Mouse (Mus musculus): ENCODE data around the gene Rbfox1. TPM values are rescaled to one million over a fixed set of nuclear protein-coding genes. Genes with fewer than 3 reads are reported as not detected.

Rbfox1 gene
- polyA plus RNA-seq, 1 experiment = not detected

GRCm38 (mm10) chr16:5940016-5940415, 54.9 kb downstream of the Rbfox1 start:
- Histone ChIP-seq H3K27ac (ENCODE audit: control insufficient read depth, insufficient read depth, low read depth, low read length, poor library complexity) (no peak overlapping the region), H3K4me3 (replicated peaks; ENCODE audit: control insufficient read depth, low read depth, low read length) (no peak overlapping the region), H3K4me1 (ENCODE audit: control insufficient read depth, insufficient read depth, low read length) (no peaks in the 10 kb centered on the region)
- WGBS = 45% methylated on average over 4 of the region's 4 CpGs
- TF ChIP-seq CTCF (IDR thresholded peaks at IDR 0.05; ENCODE audit: control insufficient read depth, insufficient read depth, low read length) (no peak), POLR2A (IDR thresholded peaks at IDR 0.05; ENCODE audit: borderline replicate concordance, control insufficient read depth, low read depth, low read length) (no peak)

DNA sequence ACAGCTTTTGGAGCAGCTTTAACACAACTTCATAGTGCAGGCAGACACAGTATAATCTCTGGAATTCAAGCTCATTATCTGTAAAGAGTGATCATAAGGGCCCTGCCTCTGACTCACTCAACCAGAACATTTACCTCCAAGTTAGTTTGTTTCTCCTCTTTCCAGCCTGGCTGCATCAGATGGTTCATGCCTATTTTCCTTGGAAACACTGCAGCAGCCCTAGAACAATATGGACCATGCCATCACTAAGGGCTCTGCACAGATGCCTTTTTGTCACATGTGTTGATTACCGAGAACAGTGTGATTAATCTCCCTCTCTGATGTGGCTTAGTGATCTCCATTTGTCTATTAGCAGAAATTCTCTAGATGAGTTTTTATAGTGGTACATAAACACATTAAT, 60.5 kb downstream of the Rbfox1 start:
- TF ChIP-seq POLR2A (IDR thresholded peaks at IDR 0.05; ENCODE audit: borderline replicate concordance, control insufficient read depth, low read depth, low read length) (no peak), CTCF (IDR thresholded peaks at IDR 0.05; ENCODE audit: control insufficient read depth, insufficient read depth, low read length) (no peak)
- Histone ChIP-seq H3K4me1 (ENCODE audit: control insufficient read depth, insufficient read depth, low read length) (no peaks in the 10 kb centered on the region), H3K4me3 (replicated peaks; ENCODE audit: control insufficient read depth, low read depth, low read length) (no peak overlapping the region), H3K27ac (ENCODE audit: control insufficient read depth, insufficient read depth, low read depth, low read length, poor library complexity) (no peak overlapping the region)
- 63% methylated on average over 1 of the region's 1 CpGs for WGBS

DNA sequence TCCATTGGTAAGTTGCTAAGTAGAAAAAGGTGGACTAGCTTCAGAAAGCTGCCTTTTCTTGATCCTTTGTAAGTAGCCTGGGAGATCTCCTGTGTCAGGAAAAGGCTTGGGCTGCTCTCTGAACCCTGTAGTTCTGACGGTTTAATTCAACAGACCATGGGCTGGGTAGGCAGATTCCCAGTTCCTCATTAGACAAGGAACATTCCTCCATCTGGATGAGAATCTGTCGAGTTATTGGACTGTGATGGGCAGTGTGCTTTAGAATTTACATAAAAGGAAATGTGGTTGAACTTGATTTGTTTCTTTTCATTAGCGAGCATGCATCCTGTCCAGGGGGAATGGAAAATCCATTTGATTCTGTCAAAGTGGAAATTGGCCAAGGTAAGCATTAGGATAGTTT, 68.0 kb downstream of the Rbfox1 start:
- H3K4me3 ChIP-seq (replicated peaks; ENCODE audit: control insufficient read depth, low read depth, low read length) = no peak overlapping the region
- no peaks in the 10 kb centered on the region for H3K4me1 ChIP-seq (ENCODE audit: control insufficient read depth, insufficient read depth, low read length)
- 57% methylated on average over 3 of the region's 3 CpGs for WGBS
- TF ChIP-seq POLR2A (IDR thresholded peaks at IDR 0.05; ENCODE audit: borderline replicate concordance, control insufficient read depth, low read depth, low read length) = no peak
- TF ChIP-seq CTCF (IDR thresholded peaks at IDR 0.05; ENCODE audit: control insufficient read depth, insufficient read depth, low read length) = no peak
- no peak overlapping the region for H3K27ac ChIP-seq (ENCODE audit: control insufficient read depth, insufficient read depth, low read depth, low read length, poor library complexity)

DNA sequence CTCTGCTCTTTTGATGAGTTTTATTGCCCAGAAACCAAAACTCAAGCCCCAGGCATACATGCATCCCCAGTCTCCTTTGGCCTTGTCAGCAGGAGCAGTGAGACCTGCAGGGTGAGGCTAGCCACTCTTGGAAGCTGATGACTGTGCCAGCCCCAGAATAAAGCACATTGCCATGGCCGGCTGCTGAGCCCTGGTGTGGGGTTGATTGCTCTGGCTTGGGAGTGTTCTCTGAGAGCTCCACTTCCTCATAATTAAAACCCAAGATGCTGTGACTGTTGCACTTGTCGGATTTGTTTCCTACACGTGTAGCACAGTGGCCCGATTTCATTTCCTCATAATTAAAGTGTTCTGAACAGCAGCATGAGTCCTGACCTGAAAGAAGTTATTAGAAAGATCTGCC, 72.3 kb downstream of the Rbfox1 start:
- WGBS = 7% methylated on average over 4 of the region's 4 CpGs

DNA sequence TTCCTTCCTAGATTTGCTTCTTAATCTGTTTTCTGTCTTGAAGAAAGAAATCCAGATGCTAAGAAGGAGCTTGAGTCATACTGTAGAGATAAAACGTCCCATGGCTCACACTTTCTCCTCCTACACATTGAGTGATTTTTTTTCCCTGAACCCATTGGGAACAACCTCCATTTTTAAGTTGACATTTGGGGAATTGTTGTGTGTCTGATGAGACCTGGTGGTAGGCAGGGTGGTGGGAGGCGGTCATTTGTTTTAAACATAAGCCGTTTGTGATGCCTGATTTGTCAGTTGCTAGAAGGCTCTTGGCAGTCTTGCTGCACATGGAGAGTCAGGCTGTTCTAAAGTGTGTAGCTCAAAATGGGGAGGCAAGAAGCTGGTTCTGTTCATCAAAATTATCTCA, 76.6 kb downstream of the Rbfox1 start:
- H3K4me3 ChIP-seq (replicated peaks; ENCODE audit: control insufficient read depth, low read depth, low read length) = no peak overlapping the region
- 79% methylated on average over 3 of the region's 3 CpGs for WGBS

More for the DNA sequence above, 72.3 kb downstream of the Rbfox1 start:
- TF ChIP-seq CTCF (IDR thresholded peaks at IDR 0.05; ENCODE audit: control insufficient read depth, insufficient read depth, low read length) (no peak), POLR2A (IDR thresholded peaks at IDR 0.05; ENCODE audit: borderline replicate concordance, control insufficient read depth, low read depth, low read length) (no peak)
- Histone ChIP-seq H3K4me1 (ENCODE audit: control insufficient read depth, insufficient read depth, low read length) (no peaks in the 10 kb centered on the region), H3K4me3 (replicated peaks; ENCODE audit: control insufficient read depth, low read depth, low read length) (no peak overlapping the region), H3K27ac (ENCODE audit: control insufficient read depth, insufficient read depth, low read depth, low read length, poor library complexity) (no peak overlapping the region)

GRCm38 (mm10) chr16:5974172-5974571, 89.0 kb downstream of the Rbfox1 start:
- no peak overlapping the region for H3K4me3 ChIP-seq (replicated peaks; ENCODE audit: control insufficient read depth, low read depth, low read length)
- TF ChIP-seq POLR2A (IDR thresholded peaks at IDR 0.05; ENCODE audit: borderline replicate concordance, control insufficient read depth, low read depth, low read length) (no peak), CTCF (IDR thresholded peaks at IDR 0.05; ENCODE audit: control insufficient read depth, insufficient read depth, low read length) (no peak)
- H3K27ac ChIP-seq (ENCODE audit: control insufficient read depth, insufficient read depth, low read depth, low read length, poor library complexity) = no peak overlapping the region
- no peaks in the 10 kb centered on the region for H3K4me1 ChIP-seq (ENCODE audit: control insufficient read depth, insufficient read depth, low read length)
- WGBS = 46% methylated on average over 2 of the region's 2 CpGs

More for the DNA sequence above, 76.6 kb downstream of the Rbfox1 start:
- TF ChIP-seq POLR2A (IDR thresholded peaks at IDR 0.05; ENCODE audit: borderline replicate concordance, control insufficient read depth, low read depth, low read length) = no peak
- no peak for TF ChIP-seq CTCF (IDR thresholded peaks at IDR 0.05; ENCODE audit: control insufficient read depth, insufficient read depth, low read length)
- no peaks in the 10 kb centered on the region for H3K4me1 ChIP-seq (ENCODE audit: control insufficient read depth, insufficient read depth, low read length)
- H3K27ac ChIP-seq (ENCODE audit: control insufficient read depth, insufficient read depth, low read depth, low read length, poor library complexity) = no peak overlapping the region

DNA sequence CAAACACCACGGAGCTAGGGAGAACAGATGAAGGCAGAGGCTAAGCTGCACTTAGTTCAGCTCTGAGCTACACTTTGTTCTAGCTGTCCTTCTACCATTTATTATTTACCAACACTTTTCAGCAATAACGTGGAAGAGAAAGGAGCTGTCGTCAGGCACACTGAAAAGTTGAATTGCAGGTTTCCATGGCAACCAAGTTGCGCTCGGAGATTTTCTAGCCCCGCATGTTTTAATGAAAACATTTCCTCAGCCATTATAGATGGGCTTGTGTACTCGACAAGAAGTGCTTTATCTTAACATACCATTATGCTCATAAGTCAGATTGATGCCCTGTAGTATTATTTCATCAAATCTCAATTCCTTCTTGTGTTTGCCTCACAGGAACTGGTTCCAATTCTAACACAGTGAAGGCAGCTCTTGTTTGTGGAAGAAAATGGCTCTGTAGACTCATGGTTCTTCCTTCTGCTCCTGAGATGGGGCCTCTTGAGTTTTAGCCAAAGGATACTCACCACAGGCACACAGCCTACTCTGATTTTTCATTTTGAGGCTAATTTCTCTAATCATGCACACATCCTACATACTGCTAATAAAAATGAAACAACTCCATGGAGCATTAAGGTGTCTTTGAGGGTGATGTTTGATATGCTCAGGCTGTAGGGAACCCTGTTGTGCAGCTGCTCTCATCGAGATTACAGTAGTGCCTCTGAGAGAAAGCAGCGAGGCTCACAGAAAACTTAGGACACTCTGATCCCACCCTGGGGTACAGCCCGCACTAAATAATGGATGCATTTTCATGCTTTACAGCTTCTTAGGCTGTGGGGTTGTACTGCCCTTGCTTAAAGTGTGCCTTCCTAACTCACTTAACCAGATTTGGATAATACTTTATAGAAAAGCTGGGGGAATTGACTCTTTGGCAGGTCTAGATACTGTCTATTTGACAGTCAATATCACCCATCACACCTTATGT, 107.2 kb downstream of the Rbfox1 start:
- 60% methylated on average over 10 of the region's 10 CpGs for WGBS
- TF ChIP-seq POLR2A (IDR thresholded peaks at IDR 0.05; ENCODE audit: borderline replicate concordance, control insufficient read depth, low read depth, low read length) (no peak), CTCF (IDR thresholded peaks at IDR 0.05; ENCODE audit: control insufficient read depth, insufficient read depth, low read length) (no peak)
- no peak overlapping the region for H3K4me3 ChIP-seq (replicated peaks; ENCODE audit: control insufficient read depth, low read depth, low read length)
- no peak overlapping the region for H3K27ac ChIP-seq (ENCODE audit: control insufficient read depth, insufficient read depth, low read depth, low read length, poor library complexity)
- H3K4me1 ChIP-seq (ENCODE audit: control insufficient read depth, insufficient read depth, low read length) = no peaks in the 10 kb centered on the region

DNA sequence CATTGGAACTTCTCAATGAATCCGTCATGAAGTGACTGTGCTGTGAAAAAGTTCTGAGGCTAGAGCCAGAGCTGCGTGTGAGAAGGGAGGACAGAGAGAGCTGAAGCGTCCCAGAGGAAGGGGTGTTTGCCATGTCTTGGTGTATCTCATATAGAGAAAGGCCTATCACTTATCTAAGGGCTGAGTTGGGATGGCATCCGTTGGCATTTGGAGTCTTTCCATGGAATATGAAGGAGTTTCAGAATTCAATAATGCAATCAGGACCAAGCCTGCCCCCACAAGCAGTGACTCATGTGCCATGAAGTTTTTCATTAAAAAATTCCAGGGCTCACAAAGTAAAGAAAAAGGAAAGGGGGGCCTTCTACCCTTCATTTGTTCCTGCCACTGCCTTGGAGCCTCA, 112.0 kb downstream of the Rbfox1 start:
- no peak for TF ChIP-seq CTCF (IDR thresholded peaks at IDR 0.05; ENCODE audit: control insufficient read depth, insufficient read depth, low read length)
- TF ChIP-seq POLR2A (IDR thresholded peaks at IDR 0.05; ENCODE audit: borderline replicate concordance, control insufficient read depth, low read depth, low read length) = no peak

More for the DNA sequence above, 112.0 kb downstream of the Rbfox1 start:
- 66% methylated on average over 4 of the region's 4 CpGs for WGBS
- Histone ChIP-seq H3K4me3 (replicated peaks; ENCODE audit: control insufficient read depth, low read depth, low read length) (no peak overlapping the region), H3K27ac (ENCODE audit: control insufficient read depth, insufficient read depth, low read depth, low read length, poor library complexity) (no peak overlapping the region), H3K4me1 (ENCODE audit: control insufficient read depth, insufficient read depth, low read length) (no peaks in the 10 kb centered on the region)

Measured in bone marrow, adult 2 months (tissue).